Mouse (Mus musculus) kidney, embryonic 14.5 days (tissue): ENCODE measurements around the gene Ermn. TPM values are rescaled to one million over a fixed set of nuclear protein-coding genes. Genes with fewer than 3 reads are reported as not detected.

Source experiments
- ATAC-seq: fragments of 200-750 bp; cut with Nextera tagmentation; 2 replicates; pipeline ENCODE4 v1.8.0; 2017; ENCODE audit warnings: moderate number of reproducible peaks, mild to moderate bottlenecking, moderate TSS enrichment, moderate library complexity; ENCODE audit not compliant: low FRiP score, low TSS enrichment
- H3K27ac ChIP-seq: fragments of 300-500 bp; sonication (generic); 2 replicates; pipeline ENCODE4 v1.5.1; 2014; ENCODE audit warnings: low read depth, mild to moderate bottlenecking, low read length, moderate library complexity, mixed read lengths
- H3K27me3 ChIP-seq: fragments of 300-500 bp; sonication (generic); 2 replicates; pipeline ENCODE4 v1.6.1; 2014; ENCODE audit warnings: mild to moderate bottlenecking, low read length; ENCODE audit not compliant: control insufficient read depth, insufficient read depth
- H3K36me3 ChIP-seq: fragments of 300-500 bp; sonication (generic); 2 replicates; pipeline ENCODE4 v1.6.1; 2014; ENCODE audit warnings: low read length, mixed read lengths; ENCODE audit not compliant: control insufficient read depth, insufficient read depth
- H3K4me1 ChIP-seq: fragments of 300-500 bp; sonication (generic); 2 replicates; pipeline ENCODE4 v1.6.1; 2014; ENCODE audit warnings: low read length, mixed read lengths; ENCODE audit not compliant: control insufficient read depth, insufficient read depth
- H3K4me2 ChIP-seq: fragments of 300-500 bp; sonication (generic); replicated peaks from 2 replicates; pipeline ENCODE4 v1.6.1; 2014; ENCODE audit warnings: low read depth, mild to moderate bottlenecking, low read length
- H3K4me3 ChIP-seq: fragments of 300-500 bp; sonication (generic); 2 replicates; pipeline ENCODE4 v1.5.1; 2014; ENCODE audit warnings: mild to moderate bottlenecking, low read length
- H3K9ac ChIP-seq: fragments of 300-500 bp; sonication (generic); 2 replicates; pipeline ENCODE4 v1.6.1; 2014; ENCODE audit warnings: low read depth, mild to moderate bottlenecking, low read length, moderate library complexity
- H3K9me3 ChIP-seq: fragments of 300-500 bp; sonication (generic); 2 replicates; pipeline ENCODE4 v1.6.1; 2016; ENCODE audit warnings: low read length; ENCODE audit not compliant: control insufficient read depth
- WGBS: fragments of 180-500 bp; shearing (Covaris S2); extraction: QIAGEN DNeasy Blood & Tissue Kit; methylation state at CpG from one replicate; pipeline ENCODE4 v1.1.7; 2014; 5-methylcytosine and 5-hydroxymethylcytosine counted together
- polyA plus RNA-seq: library from polyadenylated mRNA; unstranded; fragments of >200 nt; fragmentation: Nextera tagmentation; extraction: Ambion mirVana; gene quantifications from 2 replicates; pipeline ENCODE4 v1.2.1, GENCODE M21; 2014

The Ermn gene
- polyA plus RNA-seq, 1 experiment from 2014 or later = not detected

DNA sequence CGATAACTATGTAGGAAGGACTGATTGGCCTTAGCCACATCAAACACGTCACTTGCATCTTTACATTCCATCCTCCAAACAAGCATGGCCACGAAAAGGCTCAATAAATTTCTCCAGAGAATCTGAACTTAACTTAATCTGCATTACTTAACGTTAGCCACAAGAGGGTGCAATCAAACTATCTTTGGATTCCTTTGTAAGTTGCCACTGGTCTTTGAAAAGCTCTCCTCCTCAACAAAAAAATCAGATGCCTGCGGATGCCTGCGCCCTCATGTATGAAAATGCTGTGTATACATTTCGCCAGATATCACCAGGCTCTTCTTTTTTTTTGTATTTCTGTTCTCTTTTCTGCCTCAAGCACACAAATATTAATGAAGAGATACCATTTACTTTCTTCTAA lies 23.3 kb downstream of the Ermn start:
- no peaks in the 10 kb centered on the region for H3K36me3 ChIP-seq
- no peaks in the 10 kb centered on the region for H3K9me3 ChIP-seq
- no peak overlapping the region for H3K27ac ChIP-seq
- no peak overlapping the region for H3K4me2 ChIP-seq
- ATAC-seq = no peak
- no peaks in the 10 kb centered on the region for H3K4me1 ChIP-seq
- no peak overlapping the region for H3K9ac ChIP-seq
- 31% methylated on average over 7 of the region's 7 CpGs for WGBS
- no peak overlapping the region for H3K4me3 ChIP-seq
- H3K27me3 ChIP-seq = no peaks in the 10 kb centered on the region

DNA sequence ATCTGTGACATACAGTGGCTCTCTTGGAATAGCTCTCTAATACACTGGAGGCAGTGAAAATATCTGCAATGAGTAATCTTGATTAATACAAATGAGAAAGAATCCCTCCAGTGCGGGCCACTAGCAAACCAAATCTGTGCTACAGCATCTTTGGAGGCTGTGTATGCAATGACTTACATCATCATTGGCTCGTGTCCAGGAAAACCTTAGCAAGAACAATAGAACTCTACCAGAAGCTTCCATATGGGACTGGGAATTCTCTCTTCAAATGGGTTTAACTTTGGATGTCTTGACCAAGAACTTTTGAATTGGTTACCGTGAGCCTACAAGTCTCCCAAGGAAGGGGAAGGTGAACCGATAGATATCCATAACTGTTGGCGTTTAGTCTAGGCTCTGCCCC lies 25.9 kb downstream of the Ermn start:
- H3K9me3 ChIP-seq = no peaks in the 10 kb centered on the region
- H3K4me1 ChIP-seq = no peaks in the 10 kb centered on the region
- WGBS = 82% methylated on average over 5 of the region's 5 CpGs
- no peak overlapping the region for H3K4me2 ChIP-seq
- H3K27me3 ChIP-seq = no peaks in the 10 kb centered on the region
- no peak overlapping the region for H3K9ac ChIP-seq
- H3K4me3 ChIP-seq = no peak overlapping the region
- ATAC-seq = no peak
- no peak overlapping the region for H3K27ac ChIP-seq
- no peaks in the 10 kb centered on the region for H3K36me3 ChIP-seq

DNA sequence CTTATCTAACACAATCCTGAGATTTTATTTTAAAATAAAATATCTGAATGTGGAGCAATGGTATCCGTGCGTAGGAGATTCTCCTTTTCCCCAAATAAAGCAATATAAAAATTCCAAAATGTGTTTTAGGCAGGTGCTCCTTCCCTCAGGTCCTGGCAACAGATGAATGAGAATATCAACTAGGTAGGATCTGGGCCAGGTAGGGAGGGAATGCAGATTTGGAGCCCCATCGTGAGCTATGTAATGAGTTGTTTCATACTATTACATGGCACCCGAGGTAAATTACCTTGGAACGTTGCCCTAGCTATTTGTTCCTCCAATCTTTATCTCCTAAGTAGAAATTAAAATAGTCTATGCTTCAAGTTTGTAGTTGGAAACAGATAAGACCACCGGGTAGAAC lies 29.1 kb downstream of the Ermn start:
- H3K27me3 ChIP-seq = no peaks in the 10 kb centered on the region
- no peak overlapping the region for H3K9ac ChIP-seq
- no peaks in the 10 kb centered on the region for H3K9me3 ChIP-seq
- ATAC-seq = no peak
- H3K36me3 ChIP-seq = no peaks in the 10 kb centered on the region
- WGBS = 91% methylated on average over 6 of the region's 6 CpGs
- no peak overlapping the region for H3K27ac ChIP-seq
- no peak overlapping the region for H3K4me2 ChIP-seq
- H3K4me3 ChIP-seq = no peak overlapping the region
- H3K4me1 ChIP-seq = no peaks in the 10 kb centered on the region

DNA sequence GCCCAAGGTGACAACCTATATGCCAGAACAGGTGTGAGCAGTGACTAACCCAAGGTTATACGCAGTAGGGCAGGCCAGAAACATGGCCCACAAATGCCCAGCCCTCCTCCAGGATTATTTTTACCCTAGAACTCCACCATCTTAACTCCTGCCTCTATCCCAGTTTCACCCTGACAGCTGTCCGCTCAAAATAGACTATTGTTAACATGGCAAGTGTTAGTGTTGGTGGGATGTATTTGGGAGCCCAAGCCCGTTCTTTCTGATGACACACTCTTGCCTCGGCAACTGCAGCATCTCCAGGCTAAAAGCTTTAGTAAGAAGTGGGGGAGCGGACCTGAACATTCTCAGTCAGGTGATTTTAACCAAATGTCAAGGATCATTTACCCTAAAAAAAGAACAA lies 45.6 kb downstream of the Ermn start:
- Histone ChIP-seq H3K27me3 (no peaks in the 10 kb centered on the region), H3K4me2 (no peak overlapping the region), H3K9me3 (no peaks in the 10 kb centered on the region), H3K36me3 (no peaks in the 10 kb centered on the region), H3K4me1 (no peaks in the 10 kb centered on the region), H3K9ac (no peak overlapping the region), H3K4me3 (no peak overlapping the region), H3K27ac (no peak overlapping the region)
- no peak for ATAC-seq
- WGBS = 91% methylated on average over 5 of the region's 5 CpGs

DNA sequence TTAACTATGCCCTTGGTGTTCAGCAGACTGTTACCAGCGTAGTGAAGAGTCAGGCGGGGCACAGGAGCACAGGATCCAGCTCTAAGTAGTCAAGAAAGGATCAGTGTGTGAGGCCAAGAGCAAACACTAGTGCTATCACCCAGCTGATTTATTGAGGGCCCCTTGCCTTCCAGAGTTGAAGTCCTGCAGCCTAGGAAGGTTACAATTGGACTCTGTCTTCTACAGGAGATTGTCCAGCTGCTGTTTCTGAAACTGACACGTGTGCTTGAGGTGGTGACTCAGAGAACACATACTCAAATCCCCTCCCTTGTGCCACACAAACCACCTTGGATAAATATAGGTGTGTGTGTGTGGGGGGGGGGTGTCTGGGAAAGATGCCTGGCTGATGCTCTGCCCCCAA lies 51.2 kb downstream of the Ermn start:
- H3K4me3 ChIP-seq = no peak overlapping the region
- H3K4me2 ChIP-seq = no peak overlapping the region
- H3K36me3 ChIP-seq = no peaks in the 10 kb centered on the region
- H3K4me1 ChIP-seq = peaks cover 8% of the 10 kb centered on the region; the same call in 1 of the 2 replicates
- ATAC-seq = peak; percentile 69
- H3K9ac ChIP-seq = no peak overlapping the region
- no peaks in the 10 kb centered on the region for H3K9me3 ChIP-seq
- WGBS = 25% methylated on average over 3 of the region's 3 CpGs
- H3K27me3 ChIP-seq = no peaks in the 10 kb centered on the region
- no peak overlapping the region for H3K27ac ChIP-seq

DNA sequence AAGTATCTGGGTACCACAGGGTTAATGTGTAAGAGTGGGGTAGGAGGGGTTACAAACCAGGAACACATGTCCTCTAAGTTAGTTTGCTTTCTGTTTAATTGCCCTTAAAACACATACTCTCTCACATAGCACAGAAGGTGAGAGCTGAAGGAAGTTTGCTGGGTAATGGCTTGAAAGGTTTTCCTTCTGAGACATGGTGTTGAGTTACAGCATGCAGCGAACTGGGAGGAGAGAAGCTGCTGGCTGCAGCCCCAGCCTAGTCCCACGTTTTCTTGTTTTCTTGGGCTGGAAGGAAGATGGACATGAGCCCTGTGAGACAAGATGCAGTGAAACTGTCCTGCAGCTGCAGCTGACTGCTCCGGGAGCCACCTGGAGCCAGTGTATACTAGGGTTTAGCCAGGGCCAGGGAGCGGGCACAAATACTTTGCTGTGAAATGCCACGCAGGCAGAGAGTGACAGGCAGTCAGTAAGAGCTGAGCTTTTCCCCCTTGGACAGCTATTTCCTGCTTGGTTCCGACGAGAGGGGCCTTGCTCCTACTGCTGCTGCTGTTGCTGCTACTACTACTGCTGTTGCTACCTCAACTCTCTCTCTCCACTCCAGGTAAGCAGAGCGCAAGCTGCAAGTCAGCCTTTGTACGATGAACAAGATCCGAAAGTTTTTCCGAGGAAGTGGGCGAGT lies 54.8 kb downstream of the Ermn start, which contains the start of gene Galnt5:
Gene Galnt5, plus strand, starts transcription at position 133 of the 679 bp plus-strand sequence.
- H3K27me3 ChIP-seq = no peaks in the 10 kb centered on the region
- H3K27ac ChIP-seq = peak within 1 kb of the TSS; percentile 49; the same call in 1 of the 2 replicates
- peaks cover 8% of the 10 kb centered on the region; the same call in 1 of the 2 replicates for H3K4me1 ChIP-seq
- H3K36me3 ChIP-seq = no peaks in the 10 kb centered on the region
- H3K4me3 ChIP-seq = peak within 1 kb of the TSS; percentile 34
- 0 out of 2 replicates have a peak within 1 kb of the TSS, but pooled peaks have one; percentile 14 for H3K9ac ChIP-seq
- no peaks in the 10 kb centered on the region for H3K9me3 ChIP-seq
- peak within 1 kb of the TSS; percentile 53 for H3K4me2 ChIP-seq
- WGBS = 15% methylated on average over 12 of the region's 12 CpGs
- ATAC-seq = peak; percentile 84

Other genes with a start within 250 kb of the Ermn start
- gene Galnt5, start 55.0 kb downstream of the Ermn start, polyA plus RNA-seq = 1.3 and 2.0 TPM in 2 replicates
- 0.29 and 1.0 TPM in 2 replicates for gene Cytip, start 142.7 kb upstream of the Ermn start, polyA plus RNA-seq